Mouse (Mus musculus): ENCODE measurements around the gene Rnf5.

The Rnf5 gene

DNA sequence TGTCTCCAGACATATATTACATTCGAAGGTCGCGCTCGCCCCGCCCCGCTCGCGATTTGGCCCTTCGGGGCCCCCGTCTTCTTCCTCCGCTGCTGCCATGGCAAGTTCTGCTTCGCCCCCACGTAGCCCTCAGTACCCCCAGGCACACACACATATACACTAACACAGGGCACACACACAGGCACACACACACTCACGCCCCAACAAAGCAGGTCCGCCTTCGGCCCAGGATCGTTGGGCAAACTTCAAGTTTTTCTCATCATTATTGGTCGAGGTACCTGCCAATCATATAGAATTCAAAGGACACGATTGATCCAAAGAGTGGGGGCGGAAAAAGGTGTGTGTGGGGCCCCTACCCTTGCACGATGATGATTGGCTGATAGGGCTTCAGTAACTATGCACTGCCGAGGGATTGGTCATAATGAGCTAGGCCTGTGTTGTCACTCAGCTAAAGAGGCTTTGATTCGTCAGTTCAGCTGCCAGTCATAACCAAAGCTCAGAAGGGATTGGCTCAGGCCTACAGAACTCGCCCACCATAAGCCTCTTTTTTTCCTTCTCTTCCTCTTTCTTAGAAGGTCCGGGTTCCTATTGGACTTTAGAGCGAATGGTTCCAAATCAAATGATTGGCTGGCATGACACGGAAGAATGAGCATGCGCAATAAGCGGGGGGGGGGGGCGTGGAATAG lies at the start of gene Rnf5:
Gene Rnf5 (minus strand): TSS at position 316 of the 686 bp plus-strand sequence.
- peak; percentile 95 for DNase-seq (ENCODE audit: low spot score)

DNA sequence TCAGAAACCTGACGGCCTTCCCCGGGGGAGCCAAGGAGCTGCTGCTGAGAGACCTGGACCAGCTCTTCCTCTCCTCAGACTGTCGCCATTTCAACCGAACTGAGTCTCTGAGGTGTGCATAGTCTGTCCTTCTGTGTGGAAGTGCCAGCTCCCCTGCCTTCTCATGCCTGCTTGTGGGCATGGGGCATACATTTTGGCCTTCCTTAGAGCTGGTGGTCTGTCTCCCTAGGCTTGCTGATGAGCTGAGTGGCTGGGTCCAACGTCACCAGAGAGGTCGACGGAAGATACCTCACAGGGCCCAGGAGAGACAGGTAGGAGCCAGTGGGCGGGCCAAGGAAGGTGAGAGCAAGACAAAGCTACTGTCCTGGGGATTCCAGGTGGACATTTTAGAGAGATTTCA lies 49.5 kb upstream of the Rnf5 start:
- no peak for DNase-seq (ENCODE audit: low spot score)

DNA sequence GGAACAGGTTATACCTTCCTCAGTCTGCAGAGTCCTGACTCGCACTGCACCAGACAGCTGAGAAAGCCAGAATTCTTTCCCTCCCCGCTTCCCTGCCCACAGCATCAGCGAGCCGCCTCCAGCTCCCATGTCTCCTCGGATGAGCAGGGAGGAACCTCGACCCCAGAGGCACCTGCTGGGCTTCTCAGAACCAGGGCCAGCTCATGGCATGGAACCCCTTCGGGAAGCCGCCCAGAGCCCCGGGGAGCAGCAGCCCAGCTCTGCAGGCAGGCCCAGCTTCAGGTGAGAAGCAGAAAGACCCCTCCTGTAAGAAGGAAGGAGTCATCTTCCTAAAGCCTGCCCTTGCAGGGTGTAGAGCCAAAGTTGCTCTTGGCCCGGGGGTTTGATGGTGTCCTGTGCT lies 49.1 kb upstream of the Rnf5 start:
- DNase-seq (ENCODE audit: low spot score): no peak

DNA sequence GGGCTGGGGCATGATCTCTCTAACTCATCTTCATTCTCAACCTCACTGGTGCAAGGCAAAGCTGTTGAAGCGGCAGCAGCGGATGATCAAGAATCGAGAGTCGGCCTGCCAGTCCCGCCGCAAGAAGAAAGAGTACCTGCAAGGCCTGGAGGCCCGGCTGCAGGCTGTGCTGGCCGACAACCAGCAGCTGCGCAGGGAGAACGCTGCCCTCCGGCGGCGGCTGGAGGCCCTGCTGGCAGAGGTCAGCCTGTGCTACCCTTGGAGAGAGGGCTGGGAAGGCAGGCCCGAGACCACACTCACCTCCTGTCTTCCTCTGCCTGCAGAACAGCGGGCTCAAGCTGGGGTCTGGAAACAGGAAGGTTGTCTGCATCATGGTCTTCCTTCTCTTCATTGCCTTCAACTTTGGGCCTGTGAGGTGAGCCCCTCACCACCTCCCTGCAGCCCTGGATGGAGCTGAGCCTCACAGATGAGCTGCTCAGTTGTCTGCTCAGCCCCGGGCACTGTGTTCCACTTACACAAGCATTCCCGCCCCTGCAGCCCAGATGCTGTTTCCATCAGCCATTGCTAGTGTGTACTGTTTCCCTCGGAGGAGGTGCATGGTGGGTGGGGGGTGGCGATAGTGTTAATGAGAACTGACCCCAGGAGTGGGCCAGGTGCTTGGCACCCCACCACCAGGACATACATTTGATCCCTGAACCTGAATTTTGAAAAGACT lies 48.2 kb upstream of the Rnf5 start:
- DNase-seq (ENCODE audit: low spot score): no peak

DNA sequence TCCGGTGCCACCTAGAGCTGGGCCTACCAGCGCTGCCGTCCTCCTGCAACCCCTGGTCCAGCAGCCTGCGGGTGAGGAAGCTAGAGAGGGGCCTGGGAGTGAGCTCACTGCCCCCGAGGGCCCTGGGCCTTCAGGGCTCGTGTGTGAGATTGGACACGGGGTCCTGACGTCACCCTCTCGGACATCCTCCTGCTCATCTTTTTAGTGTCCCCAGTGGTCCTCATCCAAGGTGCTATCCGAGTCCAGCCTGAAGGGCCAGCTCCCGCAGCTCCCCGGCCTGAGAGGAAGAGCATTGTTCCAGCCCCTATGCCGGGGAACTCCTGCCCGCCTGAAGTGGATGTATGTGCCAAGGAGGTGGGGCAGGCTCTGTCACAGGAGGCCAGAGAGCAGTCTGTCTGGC lies 47.3 kb upstream of the Rnf5 start:
- DNase-seq (ENCODE audit: low spot score): no peak

DNA sequence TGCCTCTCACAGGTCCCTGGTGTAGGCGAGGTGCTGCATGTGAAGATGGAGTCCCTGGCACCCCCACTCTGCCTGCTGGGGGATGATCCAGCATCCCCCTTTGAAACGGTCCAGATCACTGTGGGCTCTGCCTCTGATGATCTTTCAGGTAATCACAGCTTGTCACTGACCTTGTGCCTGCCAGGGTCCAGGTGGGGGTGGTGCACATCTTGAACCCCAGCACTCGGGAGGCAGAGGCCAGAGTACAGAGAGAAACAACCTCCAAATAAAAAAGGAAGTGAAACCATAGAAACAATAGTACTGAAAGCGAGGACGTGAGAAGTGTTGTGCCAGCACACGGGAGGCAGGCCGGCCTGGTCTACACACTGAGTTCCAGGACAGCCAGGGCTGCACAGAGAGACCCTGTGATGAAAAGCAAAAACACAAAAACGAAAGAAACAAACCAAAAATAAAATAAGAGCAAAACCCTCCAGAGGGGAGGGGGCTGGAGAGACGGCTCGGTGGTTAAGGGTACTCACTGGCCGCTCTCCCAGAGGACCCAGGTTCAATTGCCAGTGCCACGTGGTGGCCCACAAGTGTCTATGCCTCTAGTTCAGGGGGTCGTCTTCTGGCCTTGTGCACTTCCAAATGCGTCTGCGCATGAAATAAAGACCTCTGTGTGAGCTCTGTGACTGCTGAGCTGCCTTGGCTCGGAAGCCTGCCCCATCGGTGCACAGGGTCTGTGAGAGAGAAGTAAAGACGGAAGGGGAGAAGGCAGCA lies 45.8 kb upstream of the Rnf5 start:
- no peak for DNase-seq (ENCODE audit: low spot score)

DNA sequence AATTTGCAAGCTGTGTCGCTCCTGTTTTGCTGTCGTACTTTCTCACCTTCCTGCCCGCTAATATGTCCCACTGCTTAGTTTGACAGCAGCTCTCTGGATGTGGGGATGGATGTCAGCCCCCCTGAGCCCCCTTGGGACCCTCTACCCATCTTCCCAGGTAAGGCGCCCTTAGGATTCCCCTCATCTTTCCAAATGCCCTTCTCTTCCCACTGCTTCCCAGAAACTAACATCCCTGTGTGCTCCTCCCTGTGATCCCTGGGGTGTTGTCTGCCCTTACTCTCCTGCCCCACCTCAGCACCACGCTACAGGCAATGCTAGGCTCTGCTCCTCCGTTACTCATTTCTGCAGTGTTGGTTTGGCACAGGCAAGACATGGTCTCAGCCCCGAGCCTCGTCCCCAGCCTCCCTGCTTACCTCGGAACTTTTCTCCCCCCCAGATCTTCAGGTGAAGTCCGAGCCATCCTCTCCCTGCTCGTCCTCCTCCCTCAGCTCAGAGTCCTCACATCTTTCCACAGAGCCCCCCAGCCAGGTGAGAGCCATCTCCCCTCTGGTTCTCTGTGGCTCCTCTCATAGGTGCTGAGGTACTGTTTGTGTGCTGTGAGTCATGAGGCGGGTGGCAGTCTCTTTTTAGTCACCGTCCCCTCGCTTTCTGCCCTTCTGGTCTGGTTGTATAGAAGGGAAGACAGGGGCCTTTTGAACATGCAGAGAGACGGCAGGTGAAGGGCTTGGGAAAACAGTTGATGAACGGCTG lies 44.8 kb upstream of the Rnf5 start:
- DNase-seq (ENCODE audit: low spot score): no peak

DNA sequence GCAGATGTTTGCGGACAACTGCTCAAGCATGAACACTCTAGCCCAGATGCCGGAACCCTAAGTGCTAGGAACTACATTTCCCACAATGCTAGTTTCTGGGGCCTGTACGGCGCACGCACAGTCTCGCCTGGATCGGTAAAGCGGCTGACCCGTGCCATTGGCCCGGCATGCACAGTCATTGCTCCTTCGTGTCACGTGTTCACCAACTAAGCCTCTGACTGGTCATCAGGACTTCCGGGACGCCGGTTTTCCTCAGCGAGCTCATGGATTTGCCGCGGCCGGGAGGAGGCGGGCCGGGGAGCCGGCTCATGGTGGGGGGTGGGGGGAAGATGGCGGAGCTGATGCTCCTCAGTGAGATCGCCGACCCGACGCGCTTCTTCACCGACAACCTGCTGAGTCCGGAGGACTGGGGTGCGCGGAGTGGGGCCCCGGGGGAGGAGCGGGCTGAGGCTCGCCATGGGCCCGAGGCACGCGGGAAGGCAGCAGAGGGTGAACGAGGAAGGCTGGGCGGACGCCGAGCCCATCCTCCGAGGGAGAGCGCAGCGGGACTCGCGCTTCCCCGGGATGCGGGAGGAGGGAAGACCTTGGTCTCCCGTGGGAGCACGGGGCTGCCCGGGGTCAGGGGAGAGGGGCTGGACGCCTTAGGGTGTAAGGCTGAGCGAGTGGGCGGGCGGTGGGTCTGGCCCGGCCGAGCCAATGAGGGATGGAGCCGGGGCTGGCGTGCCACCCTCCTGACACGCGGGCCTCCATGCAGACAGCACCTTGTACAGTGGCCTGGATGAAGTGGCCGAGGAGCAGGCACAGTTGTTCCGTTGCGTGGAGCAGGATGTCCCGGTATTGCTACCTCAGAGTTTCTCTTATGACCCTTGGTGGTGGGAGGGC lies 43.7 kb upstream of the Rnf5 start, which contains the start of gene Atf6b:
Gene Atf6b (plus strand): TSS at position 241 of the 882 bp plus-strand sequence.
- peak; percentile 85 for DNase-seq (ENCODE audit: low spot score)

DNA sequence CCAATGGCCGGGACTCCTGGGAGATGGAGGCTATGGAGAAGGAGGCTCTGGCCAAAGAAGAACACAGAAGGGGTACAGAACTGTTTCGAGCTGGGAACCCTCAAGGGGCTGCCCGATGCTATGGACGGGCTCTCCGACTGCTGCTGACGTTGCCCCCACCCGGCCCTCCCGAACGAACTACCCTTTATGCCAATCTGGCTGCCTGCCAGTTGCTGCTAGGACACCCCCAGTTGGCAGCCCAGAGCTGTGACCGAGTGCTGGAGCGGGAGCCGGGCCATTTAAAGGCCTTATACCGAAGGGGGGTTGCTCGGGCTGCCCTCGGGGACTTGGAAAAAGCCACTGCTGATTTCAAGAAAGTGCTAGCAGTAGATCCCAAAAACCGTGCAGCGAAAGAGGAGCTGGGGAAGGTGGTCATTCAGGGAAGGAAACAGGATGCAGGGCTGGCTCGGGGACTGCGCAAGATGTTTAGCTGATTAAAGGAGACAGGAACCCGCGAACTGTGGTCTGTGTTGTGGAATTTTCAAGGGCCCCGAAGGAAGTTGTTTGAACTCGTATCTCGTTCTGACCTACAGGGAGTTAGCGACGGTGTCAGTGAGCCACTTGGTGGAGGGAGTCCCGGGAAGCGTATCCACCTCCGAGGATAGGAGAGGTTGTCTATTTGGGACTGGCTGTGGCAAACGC lies 42.5 kb upstream of the Rnf5 start:
- DNase-seq (ENCODE audit: low spot score): no peak

DNA sequence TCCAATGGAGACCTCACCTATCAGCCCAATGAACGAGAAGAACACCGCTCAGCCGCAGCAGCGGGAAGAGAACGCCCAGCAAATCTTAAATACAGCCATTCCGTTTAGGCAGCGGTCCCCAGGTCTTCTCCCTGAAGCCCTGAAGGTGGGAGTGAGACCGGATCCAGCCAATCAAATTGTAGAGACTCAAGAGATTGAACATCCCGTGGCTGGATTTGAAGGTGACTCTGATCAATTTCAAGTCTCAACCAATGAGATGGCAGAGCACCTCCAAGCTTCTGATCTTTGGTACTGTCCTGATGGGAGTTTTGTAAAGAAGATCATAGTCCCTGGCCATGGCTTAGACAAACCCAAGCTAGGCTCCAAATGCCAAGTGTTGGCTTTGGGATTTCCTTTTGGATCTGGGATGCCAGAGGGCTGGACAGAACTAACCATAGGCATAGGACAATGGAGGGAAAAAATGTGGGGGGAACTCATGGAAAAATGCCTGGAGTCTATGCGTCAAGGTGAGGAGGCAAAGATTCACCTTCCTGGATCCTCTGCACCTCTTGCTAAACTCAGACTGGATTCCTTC lies 41.9 kb upstream of the Rnf5 start:
- no peak for DNase-seq (ENCODE audit: low spot score)

DNA sequence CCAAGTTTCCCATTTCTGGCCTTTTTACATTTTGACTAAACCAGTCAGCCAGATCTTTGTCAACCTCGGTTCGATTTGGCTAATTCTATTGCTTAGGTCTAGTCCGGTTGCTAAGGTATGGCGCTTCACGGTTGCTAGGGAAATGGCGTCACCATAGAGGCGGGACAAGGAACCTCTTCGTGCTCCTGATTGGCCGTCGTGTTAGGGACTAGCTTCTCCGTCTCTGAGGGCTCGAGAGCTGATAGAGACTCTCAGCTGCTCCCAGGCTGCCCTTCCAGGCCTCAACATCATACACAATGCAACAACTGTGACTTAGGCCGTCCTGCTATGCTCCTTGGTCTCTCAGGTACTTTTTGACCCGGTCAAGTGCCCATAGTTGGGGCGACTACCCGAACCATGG lies 41.1 kb upstream of the Rnf5 start, which contains the start of gene Fkbpl:
Gene Fkbpl (plus strand): TSS at position 157 of the 400 bp plus-strand sequence.
- DNase-seq (ENCODE audit: low spot score): peak; percentile 83

DNA sequence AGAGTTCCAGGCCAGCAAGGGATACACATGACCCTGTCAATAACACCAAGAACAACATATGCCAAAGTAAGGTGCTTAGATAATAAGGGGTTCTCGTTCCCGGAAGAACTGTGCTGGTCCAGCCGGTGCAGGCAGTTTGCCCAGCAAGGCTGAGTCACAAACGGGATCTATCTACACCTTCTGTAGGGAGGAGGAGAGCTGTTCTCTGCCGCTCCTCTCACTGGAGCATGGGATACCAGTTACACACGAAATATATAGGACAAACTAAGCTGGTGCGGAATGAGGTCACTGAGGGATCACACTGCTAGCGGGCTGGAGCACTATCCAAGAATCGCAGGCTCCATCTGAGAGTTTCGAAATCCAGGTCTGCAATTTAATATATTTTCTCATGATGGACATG lies 40.5 kb upstream of the Rnf5 start:
- no peak for DNase-seq (ENCODE audit: low spot score)

DNA sequence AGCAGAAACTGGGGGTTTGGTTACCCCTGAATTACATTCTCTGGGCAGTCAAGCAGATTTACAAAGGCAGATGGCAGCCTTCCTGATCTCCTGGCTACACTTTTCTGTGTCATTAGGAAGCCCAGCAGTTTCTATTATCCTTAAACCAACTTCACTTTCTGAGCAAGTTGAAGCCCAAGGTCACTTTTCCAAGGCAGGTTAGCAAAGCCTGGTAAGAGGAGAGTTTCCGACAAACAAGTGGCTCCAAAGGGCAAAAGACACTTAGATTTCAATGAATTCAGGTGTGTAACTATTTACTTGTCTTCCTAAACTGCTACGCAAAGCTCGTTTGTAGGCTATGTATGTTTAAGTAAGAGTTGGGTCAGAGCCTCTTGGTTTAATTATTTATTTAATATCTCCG lies 39.9 kb upstream of the Rnf5 start:
- DNase-seq (ENCODE audit: low spot score): no peak

DNA sequence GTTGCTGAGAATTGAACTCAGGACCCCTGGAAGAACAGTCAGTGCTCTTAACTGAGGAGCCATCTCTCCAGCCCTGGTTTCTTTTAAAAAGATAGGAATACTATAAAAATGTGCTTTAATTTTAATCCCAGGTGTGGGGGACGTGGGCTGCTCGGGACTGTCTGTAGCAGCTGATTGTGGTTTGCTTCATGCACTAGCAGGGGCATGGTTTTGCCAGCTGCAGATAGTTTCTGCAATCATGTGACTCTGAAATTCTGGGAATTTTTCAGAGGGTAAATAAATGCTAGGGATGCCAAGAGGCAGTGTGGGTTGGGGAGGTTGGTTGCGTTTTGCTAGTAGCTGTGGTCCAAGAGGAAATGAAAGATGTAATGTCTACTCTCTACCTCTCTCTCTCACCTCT lies 38.5 kb upstream of the Rnf5 start:
- no peak for DNase-seq (ENCODE audit: low spot score)

DNA sequence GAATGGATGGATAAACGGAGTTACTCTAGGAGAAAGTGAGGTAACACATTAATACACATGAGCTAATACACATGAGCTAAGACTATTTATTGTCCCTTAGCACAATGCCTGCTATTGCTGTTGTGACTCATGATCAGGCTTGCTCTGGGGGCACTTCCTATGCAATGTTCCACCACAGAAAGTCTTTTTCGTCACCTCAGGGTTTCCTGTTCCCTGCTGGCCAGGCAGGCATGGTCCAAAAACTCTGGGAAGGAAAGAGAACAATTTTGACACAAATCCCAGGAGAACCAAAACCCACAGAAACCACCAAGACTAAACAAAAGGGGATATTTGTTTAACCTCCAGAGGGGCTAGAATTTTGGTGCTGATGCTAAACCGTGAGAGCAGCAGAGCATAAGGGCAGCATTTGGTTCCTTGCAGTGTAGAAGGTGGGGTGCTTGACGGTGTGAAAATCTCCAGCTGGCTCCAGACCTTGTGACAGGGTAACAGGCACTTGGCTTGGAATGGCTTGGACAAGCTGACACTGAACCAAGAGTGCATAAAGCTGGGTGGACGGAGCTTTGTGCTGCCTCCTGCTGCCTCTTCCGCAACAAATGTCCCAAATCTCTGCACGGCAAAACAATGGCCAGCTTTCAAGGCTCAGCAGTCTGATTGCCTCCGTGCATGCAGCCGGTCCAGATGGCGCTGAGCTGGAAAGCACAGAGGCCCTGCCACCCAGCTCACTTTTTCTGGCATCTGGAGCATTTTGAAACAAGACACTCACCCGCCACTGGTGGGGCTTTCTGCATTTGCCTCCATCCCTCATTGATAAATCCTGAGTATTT lies 37.5 kb upstream of the Rnf5 start:
- DNase-seq (ENCODE audit: low spot score): no peak

DNA sequence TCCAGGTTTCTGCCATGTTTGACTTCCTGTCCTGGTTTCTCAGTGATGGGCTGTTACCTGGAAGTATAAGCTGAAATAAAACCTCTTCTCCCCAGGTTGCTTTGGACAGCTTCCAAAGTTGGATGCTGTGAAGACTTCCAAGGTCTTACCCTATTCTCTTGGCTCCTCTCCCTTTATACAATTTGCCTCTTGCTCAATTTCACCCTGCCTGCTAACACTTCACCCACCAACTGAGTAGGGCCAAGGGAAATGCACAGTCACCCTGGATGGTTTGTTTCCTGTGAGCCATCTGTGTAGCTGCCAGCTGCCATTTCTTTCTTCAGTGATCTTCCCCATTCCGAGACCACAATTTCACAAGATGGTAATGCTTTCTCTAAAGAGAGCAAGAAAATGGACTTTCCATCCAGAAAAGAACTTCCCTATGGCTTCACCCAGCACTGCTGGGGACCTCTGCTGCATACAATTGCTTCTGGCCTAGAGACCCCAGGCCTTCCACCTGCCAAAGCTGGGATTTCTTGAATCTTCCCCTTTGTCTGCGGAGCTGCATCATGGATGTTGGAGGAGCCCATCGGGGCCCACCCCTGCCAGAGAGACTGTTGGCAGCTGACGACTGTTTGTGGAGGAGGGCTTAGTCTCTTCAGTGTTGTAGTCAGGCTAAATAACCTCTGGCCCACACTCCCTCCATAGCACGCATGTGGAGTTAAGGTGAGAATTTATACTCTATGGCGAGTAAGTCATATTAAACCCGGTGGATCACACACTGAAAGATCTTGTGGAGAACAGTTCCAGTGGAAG lies 36.2 kb upstream of the Rnf5 start:
- DNase-seq (ENCODE audit: low spot score): no peak

DNA sequence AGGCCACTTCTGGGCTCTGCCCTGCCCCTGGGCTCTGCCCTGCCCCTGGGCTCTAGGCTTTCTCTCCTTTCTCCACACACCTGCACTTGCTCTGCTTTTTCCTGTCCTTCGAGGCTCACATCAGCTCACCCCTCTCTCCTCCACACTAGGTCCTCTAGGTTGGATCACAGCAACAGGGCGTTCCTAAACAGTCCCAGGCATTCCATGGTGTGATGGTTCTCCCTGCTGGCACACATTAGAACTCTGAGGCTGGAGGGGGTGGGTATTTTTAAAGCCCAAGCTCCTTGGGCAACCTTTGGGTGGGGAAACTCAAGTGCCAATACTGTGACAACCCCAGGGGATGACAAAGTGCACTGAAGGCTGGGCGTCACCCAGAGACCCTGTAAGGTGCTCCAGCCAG lies 34.0 kb upstream of the Rnf5 start:
- no peak for DNase-seq (ENCODE audit: low spot score)

DNA sequence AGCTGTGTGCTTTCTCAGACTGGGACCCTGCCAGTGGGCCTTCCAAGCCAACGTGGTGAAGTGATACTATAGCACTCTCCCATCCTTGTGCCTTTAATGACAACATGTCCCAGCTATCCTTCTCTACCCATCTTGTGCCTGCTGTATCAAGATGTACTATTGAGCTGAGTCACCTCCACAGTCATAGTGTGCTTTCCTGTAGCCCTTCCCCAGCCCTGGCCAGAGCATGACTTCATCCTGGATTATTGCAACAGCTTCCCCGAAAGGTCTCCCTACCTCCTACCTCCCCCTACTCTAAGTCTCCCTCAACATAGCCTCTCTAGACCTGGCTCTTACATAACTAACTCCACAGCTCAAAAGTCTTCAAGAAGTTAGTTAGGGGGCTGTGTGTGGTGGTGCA lies 32.2 kb upstream of the Rnf5 start:
- no peak for DNase-seq (ENCODE audit: low spot score)
